Mouse (Mus musculus): Measurements from ENCODE around the gene Trappc5. TPM values are rescaled to one million over a fixed set of nuclear protein-coding genes. Genes with fewer than 3 reads are reported as not detected.

Trappc5 gene
- polyA plus RNA-seq, 1 experiment from 2014 or later: 30.5 TPM

- Histone ChIP-seq H3K4me3 (no peak overlapping the region), H3K9ac (no peak overlapping the region), H3K27me3 (no peaks in the 10 kb centered on the region), H3K27ac (no peak overlapping the region), H3K4me1 (replicated peaks) (peaks cover 17% of the 10 kb centered on the region), H3K9me3 (replicated peaks) (no peaks in the 10 kb centered on the region), H3K4me2 (no peak overlapping the region), H3K36me3 (peaks cover 25% of the 10 kb centered on the region)
- WGBS: 93% methylated on average over 23 of the region's 23 CpGs
- no peak for ATAC-seq (replicated peaks; ENCODE audit: insufficient number of reproducible peaks, insufficient read depth, low FRiP score, low read depth)
Observed at GRCm38 (mm10) chr8:3679236-3679635, 3.1 kb downstream of the Trappc5 start.

- Histone ChIP-seq H3K27ac (no peak overlapping the region), H3K4me2 (no peak overlapping the region), H3K36me3 (peaks cover 25% of the 10 kb centered on the region), H3K27me3 (no peaks in the 10 kb centered on the region), H3K9ac (no peak overlapping the region), H3K4me1 (replicated peaks) (peaks cover 17% of the 10 kb centered on the region), H3K4me3 (no peak overlapping the region), H3K9me3 (replicated peaks) (no peaks in the 10 kb centered on the region)
- WGBS: 79% methylated on average over 5 of the region's 5 CpGs
- no peak for ATAC-seq (replicated peaks; ENCODE audit: insufficient number of reproducible peaks, insufficient read depth, low FRiP score, low read depth)
Observed at GRCm38 (mm10) chr8:3679656-3680055, 3.6 kb downstream of the Trappc5 start.

DNA sequence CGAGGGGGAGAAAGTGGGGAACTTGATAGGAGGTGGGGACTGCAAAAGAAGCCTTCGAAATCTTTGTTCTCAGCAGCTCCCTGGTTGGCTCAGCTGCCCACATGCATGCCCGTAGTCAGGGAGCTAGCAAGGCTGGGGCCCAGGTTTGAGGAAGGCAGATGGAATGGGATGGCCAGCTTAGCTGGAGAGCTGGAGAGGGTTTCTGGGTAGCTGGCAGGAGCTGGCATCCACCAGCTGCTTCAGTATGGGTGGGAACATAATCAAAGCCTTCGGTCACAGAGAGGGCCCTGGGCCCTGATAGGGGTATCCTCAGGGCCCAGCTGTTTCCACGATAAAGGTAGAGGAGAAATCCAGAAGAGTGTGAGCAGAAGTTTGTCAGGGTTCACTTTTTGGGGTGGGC lies 6.3 kb downstream of the Trappc5 start:
- H3K9me3 ChIP-seq (replicated peaks): no peaks in the 10 kb centered on the region
- H3K27me3 ChIP-seq: no peaks in the 10 kb centered on the region
- WGBS: 87% methylated on average over 5 of the region's 5 CpGs
- peaks cover 25% of the 10 kb centered on the region for H3K36me3 ChIP-seq
- H3K9ac ChIP-seq: no peak overlapping the region
- ATAC-seq (replicated peaks; ENCODE audit: insufficient number of reproducible peaks, insufficient read depth, low FRiP score, low read depth): no peak
- H3K27ac ChIP-seq: no peak overlapping the region
- no peak overlapping the region for H3K4me3 ChIP-seq
- no peak overlapping the region for H3K4me2 ChIP-seq
- peaks cover 7% of the 10 kb centered on the region for H3K4me1 ChIP-seq (replicated peaks)

- H3K9ac ChIP-seq: no peak overlapping the region
- no peaks in the 10 kb centered on the region for H3K27me3 ChIP-seq
- no peak overlapping the region for H3K27ac ChIP-seq
- no peak for ATAC-seq (replicated peaks; ENCODE audit: insufficient number of reproducible peaks, insufficient read depth, low FRiP score, low read depth)
- peaks cover 25% of the 10 kb centered on the region for H3K36me3 ChIP-seq
- H3K4me1 ChIP-seq (replicated peaks): no peaks in the 10 kb centered on the region
- no peak overlapping the region for H3K4me3 ChIP-seq
- H3K4me2 ChIP-seq: no peak overlapping the region
- no peaks in the 10 kb centered on the region for H3K9me3 ChIP-seq (replicated peaks)
- WGBS: 59% methylated on average over 6 of the region's 6 CpGs
Observed at GRCm38 (mm10) chr8:3683408-3684176, 7.5 kb downstream of the Trappc5 start.

- no peak overlapping the region for H3K9ac ChIP-seq
- H3K4me1 ChIP-seq (replicated peaks): no peaks in the 10 kb centered on the region
- peaks cover 17% of the 10 kb centered on the region; the same call in 1 of the 2 replicates for H3K36me3 ChIP-seq
- no peak overlapping the region for H3K4me3 ChIP-seq
- H3K4me2 ChIP-seq: no peak overlapping the region
- H3K27ac ChIP-seq: no peak overlapping the region
- 0 out of 2 replicates have a peak, but pooled peaks have one; percentile 25 for ATAC-seq (replicated peaks; ENCODE audit: insufficient number of reproducible peaks, insufficient read depth, low FRiP score, low read depth)
- no peaks in the 10 kb centered on the region for H3K27me3 ChIP-seq
- H3K9me3 ChIP-seq (replicated peaks): no peaks in the 10 kb centered on the region
Observed at GRCm38 (mm10) chr8:3684530-3684929, 8.4 kb downstream of the Trappc5 start.

DNA sequence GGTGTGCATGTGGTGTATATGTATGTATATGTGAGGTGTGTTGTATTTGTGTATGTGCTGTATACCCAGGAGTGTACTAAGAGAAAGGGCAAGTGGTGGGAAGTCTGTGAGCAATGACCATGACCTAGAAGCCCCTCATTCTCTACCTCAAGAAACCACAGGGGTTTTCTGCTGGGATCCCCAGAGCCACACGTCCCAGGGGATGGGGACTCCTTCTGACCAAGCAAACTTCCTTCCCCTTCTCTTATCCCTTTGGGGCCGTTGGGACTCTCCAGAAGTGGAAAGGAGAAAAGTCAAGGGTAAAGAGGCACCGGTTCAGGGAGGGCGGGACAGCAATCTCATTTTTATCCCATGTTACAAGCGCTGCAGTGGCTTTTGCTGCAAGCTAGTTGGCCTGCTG lies 9.3 kb downstream of the Trappc5 start:
- Histone ChIP-seq H3K36me3 (peaks cover 9% of the 10 kb centered on the region; the same call in 1 of the 2 replicates), H3K27me3 (no peaks in the 10 kb centered on the region), H3K4me3 (no peak overlapping the region), H3K9me3 (replicated peaks) (no peaks in the 10 kb centered on the region), H3K4me2 (no peak overlapping the region), H3K27ac (no peak overlapping the region), H3K9ac (no peak overlapping the region), H3K4me1 (replicated peaks) (no peaks in the 10 kb centered on the region)
- ATAC-seq (replicated peaks; ENCODE audit: insufficient number of reproducible peaks, insufficient read depth, low FRiP score, low read depth): no peak
- 60% methylated on average over 5 of the region's 5 CpGs for WGBS

- no peak overlapping the region for H3K4me3 ChIP-seq
- 71% methylated on average over 6 of the region's 6 CpGs for WGBS
- no peaks in the 10 kb centered on the region for H3K4me1 ChIP-seq (replicated peaks)
- no peaks in the 10 kb centered on the region for H3K36me3 ChIP-seq
- no peak for ATAC-seq (replicated peaks; ENCODE audit: insufficient number of reproducible peaks, insufficient read depth, low FRiP score, low read depth)
- no peak overlapping the region for H3K27ac ChIP-seq
- no peaks in the 10 kb centered on the region for H3K27me3 ChIP-seq
- no peaks in the 10 kb centered on the region for H3K9me3 ChIP-seq (replicated peaks)
- no peak overlapping the region for H3K4me2 ChIP-seq
- H3K9ac ChIP-seq: no peak overlapping the region
Observed at GRCm38 (mm10) chr8:3687537-3687936, 11.4 kb downstream of the Trappc5 start.

GRCm38 (mm10) chr8:3690774-3691173 lies 14.7 kb downstream of the Trappc5 start:
- Histone ChIP-seq H3K27me3 (no peaks in the 10 kb centered on the region), H3K4me3 (no peak overlapping the region), H3K4me2 (no peak overlapping the region), H3K27ac (no peak overlapping the region), H3K9me3 (replicated peaks) (no peaks in the 10 kb centered on the region), H3K36me3 (no peaks in the 10 kb centered on the region), H3K9ac (no peak overlapping the region), H3K4me1 (replicated peaks) (no peaks in the 10 kb centered on the region)
- WGBS: 64% methylated on average over 3 of the region's 3 CpGs
- no peak for ATAC-seq (replicated peaks; ENCODE audit: insufficient number of reproducible peaks, insufficient read depth, low FRiP score, low read depth)

DNA sequence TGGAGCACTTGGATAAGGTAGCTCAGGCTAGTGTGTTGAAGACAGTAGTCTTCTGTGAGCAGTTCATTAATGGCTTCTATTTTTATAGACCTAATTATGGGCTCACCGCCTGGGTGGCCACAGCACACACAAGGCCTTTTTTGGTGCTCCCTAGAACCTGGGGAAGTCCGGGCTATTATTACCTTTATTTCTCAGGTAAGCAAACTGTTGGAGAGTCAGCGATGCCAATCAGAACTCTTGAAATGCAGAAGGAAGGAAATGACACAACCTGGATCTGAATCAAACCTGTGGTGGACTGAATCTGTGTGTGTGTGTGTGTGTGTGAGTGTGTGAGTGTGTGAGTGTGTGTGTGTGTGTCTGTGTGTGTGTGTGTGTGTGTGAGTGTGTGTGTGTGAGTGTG lies 18.0 kb downstream of the Trappc5 start, which contains the start of gene Fcer2a:
Gene Fcer2a, minus strand, starts transcription at position 55 of the 400 bp plus-strand sequence.
- no peaks in the 10 kb centered on the region for H3K9me3 ChIP-seq (replicated peaks)
- H3K27ac ChIP-seq: no peak within 1 kb of the TSS
- 75% methylated on average over 3 of the region's 3 CpGs for WGBS
- no peaks in the 10 kb centered on the region for H3K36me3 ChIP-seq
- H3K9ac ChIP-seq: no peak within 1 kb of the TSS
- no peaks in the 10 kb centered on the region for H3K27me3 ChIP-seq
- no peak for ATAC-seq (replicated peaks; ENCODE audit: insufficient number of reproducible peaks, insufficient read depth, low FRiP score, low read depth)
- H3K4me3 ChIP-seq: no peak within 1 kb of the TSS
- H3K4me1 ChIP-seq (replicated peaks): no peaks in the 10 kb centered on the region
- H3K4me2 ChIP-seq: no peak within 1 kb of the TSS

DNA sequence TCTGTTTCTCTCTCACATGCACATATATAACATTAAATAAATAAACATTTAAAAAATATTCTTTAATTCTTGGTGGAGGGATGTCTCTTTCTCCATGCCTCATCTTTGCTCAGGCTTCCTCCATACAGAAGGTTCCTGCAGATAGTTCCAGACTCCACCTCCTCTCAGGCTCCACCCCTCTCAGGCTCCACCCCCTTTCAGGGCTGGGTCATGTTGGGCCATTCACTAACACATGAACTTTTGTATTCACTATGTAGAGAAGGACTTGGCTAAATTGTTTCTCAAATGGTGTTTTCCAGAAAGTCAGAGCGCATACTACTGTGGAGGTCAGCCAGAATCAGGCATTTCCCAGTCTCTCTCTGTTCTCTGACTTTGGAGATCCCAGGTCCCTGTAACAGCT lies 25.4 kb downstream of the Trappc5 start:
- Histone ChIP-seq H3K9ac (no peak overlapping the region), H3K27me3 (no peaks in the 10 kb centered on the region), H3K4me1 (replicated peaks) (no peaks in the 10 kb centered on the region), H3K36me3 (no peaks in the 10 kb centered on the region), H3K4me3 (no peak overlapping the region), H3K27ac (no peak overlapping the region), H3K9me3 (replicated peaks) (no peaks in the 10 kb centered on the region), H3K4me2 (no peak overlapping the region)
- no peak for ATAC-seq (replicated peaks; ENCODE audit: insufficient number of reproducible peaks, insufficient read depth, low FRiP score, low read depth)
- 93% methylated on average over 1 of the region's 1 CpGs for WGBS

- Histone ChIP-seq H3K9ac (no peak overlapping the region), H3K4me2 (no peak overlapping the region), H3K9me3 (replicated peaks) (no peaks in the 10 kb centered on the region), H3K27ac (no peak overlapping the region), H3K4me3 (no peak overlapping the region), H3K27me3 (no peaks in the 10 kb centered on the region), H3K36me3 (no peaks in the 10 kb centered on the region), H3K4me1 (replicated peaks) (no peaks in the 10 kb centered on the region)
- WGBS: 48% methylated on average over 4 of the region's 4 CpGs
- no peak for ATAC-seq (replicated peaks; ENCODE audit: insufficient number of reproducible peaks, insufficient read depth, low FRiP score, low read depth)
Observed at GRCm38 (mm10) chr8:3705711-3706110, 29.6 kb downstream of the Trappc5 start.

DNA sequence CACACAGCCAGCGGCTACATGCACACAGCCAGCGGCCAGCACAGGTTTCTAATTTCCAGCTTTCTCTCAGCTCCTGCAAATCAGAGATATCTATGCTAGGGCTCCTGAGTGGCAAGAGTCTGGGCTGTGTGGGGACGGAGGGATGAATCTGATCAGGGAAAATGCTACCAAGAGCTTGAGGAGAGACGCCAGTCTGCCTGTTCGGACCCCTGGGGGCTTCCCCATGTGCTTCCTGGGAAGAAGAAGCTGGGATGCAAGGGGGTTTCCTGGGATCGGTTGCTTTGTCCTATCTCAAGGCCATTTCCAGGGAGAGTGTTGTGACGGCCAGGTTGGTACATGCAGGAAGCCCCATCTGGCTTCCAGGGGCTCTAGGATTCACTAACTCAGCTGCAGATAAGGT lies 31.5 kb downstream of the Trappc5 start:
- H3K27me3 ChIP-seq: no peaks in the 10 kb centered on the region

More for the DNA sequence above, 31.5 kb downstream of the Trappc5 start:
- H3K4me2 ChIP-seq: no peak overlapping the region
- no peaks in the 10 kb centered on the region for H3K9me3 ChIP-seq (replicated peaks)
- H3K4me3 ChIP-seq: no peak overlapping the region
- no peak for ATAC-seq (replicated peaks; ENCODE audit: insufficient number of reproducible peaks, insufficient read depth, low FRiP score, low read depth)
- no peaks in the 10 kb centered on the region for H3K4me1 ChIP-seq (replicated peaks)
- H3K36me3 ChIP-seq: no peaks in the 10 kb centered on the region
- no peak overlapping the region for H3K9ac ChIP-seq
- 53% methylated on average over 7 of the region's 7 CpGs for WGBS
- no peak overlapping the region for H3K27ac ChIP-seq

Data from heart, embryonic 15.5 days (tissue).